Mouse (Mus musculus) heart, embryonic 10.5 days (tissue): ENCODE measurements around the gene 4930583I09Rik. TPM values are rescaled to one million over a fixed set of nuclear protein-coding genes. Genes with fewer than 3 reads are reported as not detected.

ENCODE experiments used
- DNase-seq: peaks from one replicate; pipeline ENCODE4 v3.0.0-alpha.2; 2017; ENCODE audit warnings: low spot score
- H3K27ac ChIP-seq: fragments of 300-500 bp; sonication (generic); 2 replicates; pipeline ENCODE4 v1.5.1; 2016; ENCODE audit warnings: mild to moderate bottlenecking
- H3K27me3 ChIP-seq: fragments of 300-500 bp; sonication (generic); 2 replicates; pipeline ENCODE4 v1.6.1; 2016; ENCODE audit warnings: mild to moderate bottlenecking; ENCODE audit not compliant: poor library complexity, insufficient read depth, severe bottlenecking
- H3K36me3 ChIP-seq: fragments of 300-500 bp; sonication (generic); 2 replicates; pipeline ENCODE4 v1.6.1; 2016; ENCODE audit warnings: mild to moderate bottlenecking, moderate library complexity
- H3K4me1 ChIP-seq: fragments of 300-500 bp; sonication (generic); 2 replicates; pipeline ENCODE4 v1.6.1; 2016; ENCODE audit warnings: mild to moderate bottlenecking
- H3K4me3 ChIP-seq: fragments of 300-500 bp; sonication (generic); 2 replicates; pipeline ENCODE4 v1.5.1; 2016; ENCODE audit warnings: mild to moderate bottlenecking, moderate library complexity
- H3K9me3 ChIP-seq: fragments of 300-500 bp; sonication (generic); 2 replicates; pipeline ENCODE4 v1.6.1; 2016; ENCODE audit warnings: mild to moderate bottlenecking, moderate library complexity
- WGBS: fragments of 180-500 bp; shearing (Covaris S2); methylation state at CpG from one replicate; pipeline ENCODE4 v1.1.7; 2016; 5-methylcytosine and 5-hydroxymethylcytosine counted together
- polyA plus RNA-seq: library from polyadenylated mRNA; unstranded; fragments of >200 nt; fragmentation: Nextera tagmentation; extraction: Ambion mirVana; gene quantifications from 2 replicates; pipeline ENCODE4 v1.2.1, GENCODE M21; 2016

4930583I09Rik gene
- polyA plus RNA-seq, 1 experiment from 2014 or later: not detected

GRCm38 (mm10) chr17:64826843-64827242 is 9.0 kb downstream of the 4930583I09Rik start:
- WGBS: 72% methylated on average over 4 of the region's 4 CpGs

DNA sequence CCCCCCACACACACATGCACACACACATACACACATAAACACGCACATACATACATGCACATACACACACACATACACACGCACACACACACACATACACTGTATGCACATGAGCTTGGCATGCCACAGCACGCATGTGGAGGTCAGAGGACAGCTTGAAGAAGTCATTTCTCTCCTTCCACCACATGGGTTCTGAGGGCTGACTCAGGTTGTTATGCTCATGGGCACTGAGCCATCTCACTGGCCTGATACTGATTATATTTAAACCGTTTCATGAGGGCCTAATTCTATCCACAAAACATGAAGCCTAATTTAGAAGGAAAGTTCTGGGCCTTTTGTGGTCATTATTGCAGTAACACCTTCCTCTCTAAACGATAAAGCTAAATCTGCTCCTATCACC is 13.3 kb downstream of the 4930583I09Rik start:
- WGBS: 81% methylated on average over 5 of the region's 5 CpGs
- no peak for DNase-seq
- Histone ChIP-seq H3K27me3 (peaks cover 6% of the 10 kb centered on the region; the same call in 1 of the 2 replicates), H3K36me3 (no peaks in the 10 kb centered on the region), H3K4me1 (no peaks in the 10 kb centered on the region), H3K9me3 (no peaks in the 10 kb centered on the region), H3K4me3 (no peak overlapping the region), H3K27ac (no peak overlapping the region)

More at GRCm38 (mm10) chr17:64826843-64827242, 9.0 kb downstream of the 4930583I09Rik start:
- H3K4me1 ChIP-seq: no peaks in the 10 kb centered on the region
- no peak overlapping the region for H3K27ac ChIP-seq
- no peak overlapping the region for H3K4me3 ChIP-seq
- H3K9me3 ChIP-seq: no peaks in the 10 kb centered on the region
- no peak for DNase-seq
- peaks cover 6% of the 10 kb centered on the region; the same call in 1 of the 2 replicates for H3K27me3 ChIP-seq
- H3K36me3 ChIP-seq: no peaks in the 10 kb centered on the region

GRCm38 (mm10) chr17:64820841-64821593 is 14.9 kb downstream of the 4930583I09Rik start:
- DNase-seq: no peak
- Histone ChIP-seq H3K27ac (no peak overlapping the region), H3K9me3 (no peaks in the 10 kb centered on the region), H3K36me3 (no peaks in the 10 kb centered on the region), H3K4me1 (no peaks in the 10 kb centered on the region), H3K27me3 (no peaks in the 10 kb centered on the region), H3K4me3 (no peak overlapping the region)
- 78% methylated on average over 7 of the region's 7 CpGs for WGBS

DNA sequence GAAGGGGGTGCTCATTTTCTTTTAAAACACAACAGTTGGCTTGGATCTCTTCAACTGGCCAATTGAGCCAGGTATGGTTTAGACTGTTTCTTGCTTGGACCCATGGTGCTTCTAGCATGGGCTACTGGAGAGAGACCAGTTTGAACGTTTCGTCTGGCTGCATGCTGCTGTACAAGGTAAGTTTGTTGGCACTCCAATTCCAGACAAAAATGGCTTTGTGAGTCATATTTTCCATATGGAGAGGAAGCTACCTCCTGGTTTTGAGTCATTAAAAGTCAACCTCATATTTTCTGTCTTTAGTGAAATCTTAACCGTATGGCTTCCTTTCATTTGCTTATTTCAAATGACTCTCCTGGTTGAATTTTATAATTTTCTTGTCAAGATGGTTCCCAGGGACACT is 19.6 kb downstream of the 4930583I09Rik start:
- Histone ChIP-seq H3K27ac (no peak overlapping the region), H3K4me3 (no peak overlapping the region), H3K9me3 (no peaks in the 10 kb centered on the region), H3K27me3 (no peaks in the 10 kb centered on the region), H3K4me1 (no peaks in the 10 kb centered on the region), H3K36me3 (no peaks in the 10 kb centered on the region)
- WGBS: 88% methylated on average over 3 of the region's 3 CpGs
- no peak for DNase-seq

- Histone ChIP-seq H3K4me3 (no peak overlapping the region), H3K36me3 (no peaks in the 10 kb centered on the region), H3K4me1 (no peaks in the 10 kb centered on the region), H3K27ac (no peak overlapping the region), H3K27me3 (no peaks in the 10 kb centered on the region), H3K9me3 (no peaks in the 10 kb centered on the region)
- WGBS: 71% methylated on average over 2 of the region's 2 CpGs
- DNase-seq: no peak
Measured at GRCm38 (mm10) chr17:64815806-64816205, 20.1 kb downstream of the 4930583I09Rik start.

- Histone ChIP-seq H3K4me3 (no peak overlapping the region), H3K9me3 (no peaks in the 10 kb centered on the region)
- WGBS: 83% methylated on average over 6 of the region's 6 CpGs
Measured at GRCm38 (mm10) chr17:64813568-64813967, 22.3 kb downstream of the 4930583I09Rik start.

DNA sequence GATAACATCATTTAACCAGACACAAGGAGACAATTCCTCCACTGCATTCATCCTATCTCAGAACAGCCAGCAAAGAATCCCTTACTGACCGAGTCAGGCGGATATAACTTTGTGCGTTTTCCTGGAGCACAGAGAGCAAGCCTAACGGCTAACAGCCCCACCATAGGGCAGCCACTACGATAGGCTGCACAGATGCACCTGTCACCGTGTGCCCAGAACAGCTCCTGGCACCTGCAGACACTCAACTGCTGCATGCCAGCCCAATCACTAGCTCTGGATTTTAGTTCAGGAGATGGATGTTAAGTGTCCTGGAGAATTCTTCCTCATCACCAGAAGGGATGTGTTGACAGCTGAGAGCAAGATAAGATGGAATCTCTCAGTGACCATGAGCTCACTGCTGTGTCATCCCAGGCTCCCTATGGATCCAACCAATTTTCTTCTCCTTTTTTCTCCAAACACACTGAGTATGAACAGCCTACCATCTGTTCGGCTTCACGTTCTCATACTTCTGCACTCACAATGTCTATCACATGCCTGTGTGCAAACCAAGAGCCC is 29.8 kb downstream of the 4930583I09Rik start:
- no peaks in the 10 kb centered on the region for H3K36me3 ChIP-seq
- 45% methylated on average over 8 of the region's 8 CpGs for WGBS

More at GRCm38 (mm10) chr17:64813568-64813967, 22.3 kb downstream of the 4930583I09Rik start:
- Histone ChIP-seq H3K27me3 (no peaks in the 10 kb centered on the region), H3K36me3 (no peaks in the 10 kb centered on the region), H3K27ac (no peak overlapping the region), H3K4me1 (no peaks in the 10 kb centered on the region)
- no peak for DNase-seq

DNA sequence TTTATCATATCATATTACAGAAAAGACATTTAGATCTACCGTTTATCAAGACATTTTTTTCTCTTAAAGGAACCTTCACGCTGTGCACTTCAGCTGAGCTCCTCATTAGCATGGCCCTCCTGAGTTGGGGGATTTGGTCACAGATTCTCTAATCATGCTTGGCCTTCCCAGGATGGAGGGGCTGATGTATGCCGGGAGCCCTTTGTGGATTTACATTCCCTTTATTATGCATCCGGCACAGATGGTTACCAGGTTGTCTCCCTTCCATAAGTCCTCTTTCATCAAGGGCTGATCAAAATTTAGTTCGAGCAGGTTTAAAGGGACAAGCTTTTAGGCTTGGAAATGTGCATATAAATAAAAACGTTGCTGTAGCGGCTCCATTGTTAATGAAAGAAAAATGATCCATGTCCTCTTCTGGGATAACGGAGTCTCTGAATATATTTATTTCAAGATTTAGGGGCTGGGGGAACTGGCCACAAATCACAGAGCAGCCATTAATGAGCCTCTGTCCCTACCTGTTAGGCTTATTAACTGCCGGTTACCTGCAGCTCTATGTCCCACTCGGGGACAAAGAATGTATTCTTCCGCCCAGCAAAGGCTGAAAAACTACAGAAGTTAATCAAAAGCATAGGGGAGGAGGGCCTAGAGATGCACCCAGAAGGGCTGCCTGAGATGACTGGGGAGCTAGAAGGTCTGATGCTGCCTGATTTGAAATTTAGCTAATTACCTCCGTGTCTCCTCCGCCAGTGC is 31.3 kb downstream of the 4930583I09Rik start:
- Histone ChIP-seq H3K27ac (no peak overlapping the region), H3K9me3 (no peaks in the 10 kb centered on the region), H3K36me3 (no peaks in the 10 kb centered on the region), H3K4me1 (peaks cover 11% of the 10 kb centered on the region; the same call in 1 of the 2 replicates), H3K27me3 (peaks cover 22% of the 10 kb centered on the region), H3K4me3 (no peak overlapping the region)
- DNase-seq: peak; percentile 47
- 76% methylated on average over 13 of the region's 13 CpGs for WGBS

More for the DNA sequence above, 29.8 kb downstream of the 4930583I09Rik start:
- no peaks in the 10 kb centered on the region for H3K9me3 ChIP-seq
- H3K4me3 ChIP-seq: no peak overlapping the region
- no peak for DNase-seq
- peaks cover 22% of the 10 kb centered on the region for H3K27me3 ChIP-seq
- no peak overlapping the region for H3K27ac ChIP-seq
- H3K4me1 ChIP-seq: peaks cover 11% of the 10 kb centered on the region; the same call in 1 of the 2 replicates

- 59% methylated on average over 7 of the region's 7 CpGs for WGBS
- Histone ChIP-seq H3K4me3 (no peak overlapping the region), H3K4me1 (peaks cover 11% of the 10 kb centered on the region; the same call in 1 of the 2 replicates), H3K9me3 (no peaks in the 10 kb centered on the region), H3K27me3 (peaks cover 22% of the 10 kb centered on the region), H3K36me3 (no peaks in the 10 kb centered on the region), H3K27ac (no peak overlapping the region)
- peak; percentile 70 for DNase-seq
Measured at GRCm38 (mm10) chr17:64802956-64803275, 33.0 kb downstream of the 4930583I09Rik start.

GRCm38 (mm10) chr17:64802168-64802955 is 33.5 kb downstream of the 4930583I09Rik start:
- Histone ChIP-seq H3K27me3 (peaks cover 22% of the 10 kb centered on the region), H3K4me3 (no peak overlapping the region), H3K27ac (0 out of 2 replicates have a peak overlapping the region, but pooled peaks have one; percentile 10), H3K36me3 (no peaks in the 10 kb centered on the region), H3K4me1 (peaks cover 11% of the 10 kb centered on the region; the same call in 1 of the 2 replicates), H3K9me3 (no peaks in the 10 kb centered on the region)
- 44% methylated on average over 11 of the region's 11 CpGs for WGBS
- peak; percentile 71 for DNase-seq

DNA sequence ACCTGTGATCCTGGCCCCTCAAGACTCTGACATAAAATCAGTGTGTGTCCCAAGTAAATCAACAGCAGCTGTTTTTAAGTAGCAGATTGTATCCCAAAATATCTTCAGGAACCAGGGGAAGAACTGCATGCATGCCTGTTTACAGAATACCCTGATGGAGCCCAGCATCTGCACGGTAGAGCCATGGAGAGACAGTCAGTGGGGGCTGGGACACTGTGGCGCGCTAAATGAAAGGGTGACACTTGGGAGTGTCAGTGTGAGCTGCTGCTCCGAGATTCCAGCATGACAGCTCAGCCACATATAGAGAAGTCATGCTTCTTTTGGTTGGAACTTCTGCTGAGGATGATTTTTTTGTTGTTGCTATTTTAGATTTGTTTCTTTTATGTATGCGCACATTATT is 43.2 kb downstream of the 4930583I09Rik start:
- DNase-seq: no peak
- no peaks in the 10 kb centered on the region for H3K27me3 ChIP-seq
- H3K36me3 ChIP-seq: no peaks in the 10 kb centered on the region
- no peaks in the 10 kb centered on the region for H3K9me3 ChIP-seq
- 59% methylated on average over 5 of the region's 5 CpGs for WGBS
- no peak overlapping the region for H3K4me3 ChIP-seq
- H3K27ac ChIP-seq: no peak overlapping the region
- H3K4me1 ChIP-seq: peaks cover 24% of the 10 kb centered on the region; the same call in 1 of the 2 replicates

DNA sequence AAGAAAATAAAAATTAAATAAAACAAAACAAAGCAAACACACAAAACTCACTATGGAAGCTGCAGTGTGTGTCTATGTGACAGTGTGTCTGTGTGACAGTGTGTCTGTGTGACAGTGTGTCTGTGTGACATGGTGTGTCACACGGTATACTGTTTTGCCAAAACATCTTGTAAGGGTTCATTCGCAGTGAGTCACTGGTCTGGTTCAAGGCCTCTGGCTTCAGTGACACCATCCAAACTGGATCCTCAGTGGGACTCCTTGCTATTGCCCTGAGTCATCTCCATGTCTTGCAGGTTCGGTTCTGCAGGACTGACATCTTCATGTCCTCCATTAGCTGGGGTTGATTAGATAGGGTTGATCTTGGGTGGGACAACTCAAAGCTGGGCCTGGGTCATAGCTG is 43.8 kb downstream of the 4930583I09Rik start:
- Histone ChIP-seq H3K4me1 (peaks cover 24% of the 10 kb centered on the region; the same call in 1 of the 2 replicates), H3K27ac (no peak overlapping the region)

More for the DNA sequence above, 43.8 kb downstream of the 4930583I09Rik start:
- Histone ChIP-seq H3K36me3 (no peaks in the 10 kb centered on the region), H3K9me3 (no peaks in the 10 kb centered on the region), H3K4me3 (no peak overlapping the region), H3K27me3 (no peaks in the 10 kb centered on the region)
- DNase-seq: peak; percentile 64
- 89% methylated on average over 3 of the region's 3 CpGs for WGBS
